Mouse (Mus musculus) ES-E14 (cell line): ENCODE data around the gene Cldn20. TPM values are rescaled to one million over a fixed set of nuclear protein-coding genes. Genes with fewer than 3 reads are reported as not detected.
A peak's percentile ranks its signal among the peaks of the same experiment; 100 is the strongest.

Experiments used
- DNase-seq: peaks from one replicate; pipeline ENCODE4 v3.0.0-alpha.2; 2013; ENCODE audit warnings: low read depth, low spot score
- H3K27ac ChIP-seq: 2 replicates; pipeline ENCODE4 v1.5.1; 2012; ENCODE audit warnings: low read depth, mild to moderate bottlenecking, low read length, moderate library complexity, mixed read lengths; ENCODE audit not compliant: poor library complexity, insufficient read depth, severe bottlenecking
- H3K36me3 ChIP-seq: 2 replicates; pipeline ENCODE4 v1.6.1; 2012; ENCODE audit warnings: mild to moderate bottlenecking, low read length, moderate library complexity, mixed read lengths; ENCODE audit not compliant: control insufficient read depth, poor library complexity, insufficient read depth, severe bottlenecking
- H3K4me1 ChIP-seq, 2 experiments: fragments of 150-350 bp in 1 of 2; sonication (generic) in 1 of 2; 2 replicates each; pipeline ENCODE4 v1.6.1; 2012; ENCODE audit warnings: low read length in 2 of 2, mild to moderate bottlenecking in 1 of 2, mixed read lengths in 1 of 2; ENCODE audit not compliant: control insufficient read depth in 2 of 2, insufficient read depth in 2 of 2, poor library complexity in 1 of 2
- H3K4me3 ChIP-seq, 2 experiments: fragments of 150-350 bp in 1 of 2; sonication (generic) in 1 of 2; 2 replicates each; pipeline ENCODE4 v1.5.1; 2012; ENCODE audit warnings: low read length in 2 of 2, low read depth in 1 of 2, mild to moderate bottlenecking in 1 of 2, mixed read lengths in 1 of 2; ENCODE audit not compliant: insufficient read depth in 1 of 2, poor library complexity in 1 of 2, severe bottlenecking in 1 of 2
- H3K9ac ChIP-seq: 2 replicates; pipeline ENCODE4 v1.6.1; 2012; ENCODE audit warnings: low read depth, mild to moderate bottlenecking, low read length, mixed read lengths; ENCODE audit not compliant: poor library complexity, insufficient read depth, severe bottlenecking
- H3K9me3 ChIP-seq: fragments of 150-350 bp; sonication (generic); 2 replicates; pipeline ENCODE4 v1.6.1; 2012; ENCODE audit warnings: low read depth, mild to moderate bottlenecking, low read length; ENCODE audit not compliant: control insufficient read depth, insufficient read depth
- CHD2 ChIP-seq: IDR thresholded peaks from 2 replicates; pipeline ENCODE4 v1.6.1; 2014; ENCODE audit warnings: mild to moderate bottlenecking, low read depth, low read length, inconsistent platforms
- HCFC1 ChIP-seq: IDR thresholded peaks from 2 replicates; pipeline ENCODE4 v1.6.1; 2012; ENCODE audit warnings: low read length, inconsistent platforms, borderline replicate concordance; ENCODE audit not compliant: insufficient read depth
- MAFK ChIP-seq: IDR thresholded peaks from 2 replicates; pipeline ENCODE4 v1.6.1; 2014; ENCODE audit warnings: mild to moderate bottlenecking, low read depth, low read length, inconsistent platforms; ENCODE audit not compliant: insufficient read depth
- ZC3H11A ChIP-seq: IDR thresholded peaks from 2 replicates; pipeline ENCODE4 v1.6.1; 2012; ENCODE audit warnings: low read depth, mild to moderate bottlenecking, inconsistent platforms, low read length, borderline replicate concordance
- ZNF384 ChIP-seq: IDR thresholded peaks from 2 replicates; pipeline ENCODE4 v1.6.1; 2012; ENCODE audit warnings: low read depth, low read length, inconsistent platforms
- in situ Hi-C, 2 experiments: fragments of 600-800 bp; cut with MboI; formaldehyde crosslinking; loops; one replicate each; pipeline ENCODE4 v1.15.1; 2025; ENCODE audit warnings: low sequenced_read_pairs in 2 of 2, inconsistent platforms in 1 of 2; ENCODE audit not compliant: unreplicated experiment in 2 of 2
- total RNA-seq: library from RNA; depleted of rRNA; stranded (reverse); fragments of 300-350 nt; gene quantifications from 2 replicates; pipeline ENCODE4 v1.2.3, GENCODE M21; 2012

Gene Cldn20
- total RNA-seq, 1 experiment: 0.58 TPM

GRCm38 (mm10) chr17:3557331-3558311 lies 25.3 kb downstream of the Cldn20 start, which contains the start of gene Tfb1m:
TSS of gene Tfb1m (minus strand) at chr17:3557781.
- Histone ChIP-seq H3K4me1 (peaks cover 0 to 10% of the 10 kb centered on the region in 2 experiments; a peak in 3 of 4 replicates), H3K4me3 (peak within 1 kb of the TSS; percentile 88 to 89), H3K27ac (peak within 1 kb of the TSS; percentile 68), H3K9me3 (no peaks in the 10 kb centered on the region), H3K9ac (peak within 1 kb of the TSS; percentile 90), H3K36me3 (peaks cover 2% of the 10 kb centered on the region)
- DNase-seq: peak; percentile 99
- in situ Hi-C loops: no loop called here
- TF ChIP-seq CHD2: 0 out of 2 replicates have a peak, but pooled peaks have one; percentile 17
- TF ChIP-seq HCFC1: peak; percentile 26; the same call in 1 of the 2 replicates
- TF ChIP-seq ZC3H11A: no peak
- no peak for TF ChIP-seq ZNF384
- TF ChIP-seq MAFK: peak; percentile 6; the same call in 1 of the 2 replicates

GRCm38 (mm10) chr17:3558356-3558870 lies 26.1 kb downstream of the Cldn20 start:
- Histone ChIP-seq H3K36me3 (peaks cover 2% of the 10 kb centered on the region), H3K9me3 (no peaks in the 10 kb centered on the region), H3K4me1 (peaks cover 0 to 10% of the 10 kb centered on the region in 2 experiments; a peak in 3 of 4 replicates), H3K4me3 (peak overlapping the region; percentile 22 to 88; a peak in 3 of 4 replicates), H3K27ac (no peak overlapping the region), H3K9ac (no peak overlapping the region)
- DNase-seq: no peak
- TF ChIP-seq ZNF384 (no peak), CHD2 (no peak), ZC3H11A (no peak), HCFC1 (no peak), MAFK (no peak)
- in situ Hi-C loops: no loop called here

DNA sequence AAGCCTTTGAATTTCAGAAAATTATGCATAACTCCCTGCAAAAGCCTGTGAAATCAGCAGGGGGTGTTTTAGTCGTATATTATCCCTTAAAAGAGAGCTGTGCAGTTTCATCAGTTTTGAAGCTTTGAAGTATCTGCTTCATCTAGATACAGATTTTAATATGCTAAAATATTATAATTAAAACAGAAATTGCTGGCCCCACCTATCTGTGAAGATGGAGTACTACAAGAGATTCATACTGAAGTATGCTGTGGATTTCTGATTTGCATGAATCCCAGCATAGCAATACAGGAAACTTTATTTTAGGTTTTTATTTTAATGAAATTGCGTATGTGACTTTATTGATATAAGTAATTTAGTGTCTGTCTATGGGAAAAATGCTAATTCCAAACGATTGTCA lies 28.2 kb downstream of the Cldn20 start:
- no peak overlapping the region for H3K9ac ChIP-seq
- peaks cover 0 to 10% of the 10 kb centered on the region in 2 experiments; a peak in 2 of 4 replicates for H3K4me1 ChIP-seq
- H3K27ac ChIP-seq: no peak overlapping the region
- no peak overlapping the region for H3K4me3 ChIP-seq
- DNase-seq: no peak
- no peaks in the 10 kb centered on the region for H3K9me3 ChIP-seq
- no peaks in the 10 kb centered on the region for H3K36me3 ChIP-seq
- TF ChIP-seq HCFC1 (no peak), MAFK (no peak), ZC3H11A (no peak), ZNF384 (no peak), CHD2 (no peak)
- in situ Hi-C loops: no loop called here

DNA sequence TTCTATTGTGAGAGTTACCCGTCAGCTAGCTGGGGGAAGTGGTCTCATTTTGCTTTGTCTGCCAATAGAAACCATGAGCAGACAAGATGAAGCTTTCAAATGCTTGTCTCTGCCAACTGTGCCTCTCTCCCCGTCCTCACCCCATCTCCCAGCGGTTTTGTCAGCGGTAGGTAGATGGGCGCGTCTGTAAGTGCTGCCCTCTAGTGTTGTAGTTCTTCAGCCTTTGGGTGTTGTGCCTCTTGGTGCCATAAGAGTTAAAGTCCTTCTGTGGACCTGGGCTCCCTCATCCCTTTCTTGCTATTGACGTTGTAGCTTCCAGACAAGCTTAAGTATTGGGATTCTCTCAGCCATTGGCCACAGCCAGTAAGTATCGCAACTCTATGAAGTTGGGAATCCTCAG lies 30.1 kb downstream of the Cldn20 start:
- H3K36me3 ChIP-seq: no peaks in the 10 kb centered on the region
- no peak overlapping the region for H3K27ac ChIP-seq
- TF ChIP-seq MAFK (no peak), HCFC1 (no peak)
- H3K4me3 ChIP-seq: no peak overlapping the region
- H3K9me3 ChIP-seq: no peaks in the 10 kb centered on the region
- peaks cover 0 to 7% of the 10 kb centered on the region in 2 experiments; a peak in 1 of 4 replicates for H3K4me1 ChIP-seq
- in situ Hi-C loops: no loop called here
- DNase-seq: peak; percentile 38
- no peak overlapping the region for H3K9ac ChIP-seq
